Mouse (Mus musculus): Measurements from ENCODE around the gene Myo1a. TPM values are rescaled to one million over a fixed set of nuclear protein-coding genes. Genes with fewer than 3 reads are reported as not detected.

Gene Myo1a
- polyA plus RNA-seq, 1 experiment = 0.11 TPM

GRCm38 (mm10) chr10:127664891-127665290 lies 40.1 kb upstream of the Myo1a start:
- H3K4me3 ChIP-seq (replicated peaks; ENCODE audit: extremely low read depth, low read depth, low read length) = peak overlapping the region; percentile 26
- no peak for DNase-seq

DNA sequence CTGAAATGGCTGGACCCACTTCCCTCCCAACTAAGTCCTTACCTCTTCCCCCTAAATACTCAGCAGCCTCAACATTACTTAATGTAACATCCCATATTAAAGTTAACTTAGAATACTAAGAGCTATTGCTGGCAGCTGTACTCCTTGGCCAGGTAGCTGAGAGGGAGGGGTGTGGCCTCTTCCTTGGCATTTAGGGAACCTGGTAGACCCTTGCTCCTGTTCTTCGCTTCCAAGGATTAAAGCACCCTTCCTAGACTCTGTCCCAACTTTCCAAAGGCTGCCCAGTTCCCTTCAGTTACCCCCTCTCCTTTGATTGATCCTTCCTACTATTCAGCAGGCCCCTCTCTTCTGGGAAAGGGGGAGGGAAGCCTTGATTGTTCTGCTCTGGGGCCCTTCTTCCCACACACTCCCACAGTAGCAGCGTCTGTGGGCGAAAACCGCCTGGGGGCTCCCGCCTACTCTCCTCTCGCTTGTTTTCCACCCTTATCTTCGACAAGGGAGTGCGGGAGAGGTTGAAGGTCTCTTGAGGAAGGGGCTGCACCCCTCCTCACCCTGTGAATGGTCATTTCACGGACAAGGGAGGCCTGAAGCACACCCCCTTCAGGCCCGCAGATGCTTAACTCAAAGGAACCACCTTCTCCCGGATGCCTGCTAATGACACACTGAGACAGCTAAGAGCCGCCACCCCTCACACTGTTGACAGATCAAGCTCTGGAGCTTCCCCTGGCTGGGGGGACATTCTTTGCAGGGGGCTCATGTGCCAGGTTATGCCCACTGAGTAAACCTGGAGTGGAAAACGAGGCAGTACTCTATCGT lies 39.4 kb upstream of the Myo1a start:
- TF ChIP-seq CTCF (IDR thresholded peaks at IDR 0.05; ENCODE audit: insufficient read depth, low read length) (no peak), POLR2A (IDR thresholded peaks at IDR 0.05; ENCODE audit: borderline replicate concordance, extremely low read depth, low read depth, low read length) (no peak)
- 10% methylated on average over 14 of the region's 14 CpGs for WGBS
- peak overlapping the region; percentile 90 for H3K4me3 ChIP-seq (replicated peaks; ENCODE audit: extremely low read depth, low read depth, low read length)
- DNase-seq = no peak
- H3K4me1 ChIP-seq (ENCODE audit: control insufficient read depth, insufficient read depth, low read length) = peaks cover 30% of the 10 kb centered on the region

More at GRCm38 (mm10) chr10:127664891-127665290, 40.1 kb upstream of the Myo1a start:
- H3K4me1 ChIP-seq (ENCODE audit: control insufficient read depth, insufficient read depth, low read length) = peaks cover 30% of the 10 kb centered on the region
- 54% methylated on average over 13 of the region's 13 CpGs for WGBS
- TF ChIP-seq CTCF (IDR thresholded peaks at IDR 0.05; ENCODE audit: insufficient read depth, low read length) (no peak), POLR2A (IDR thresholded peaks at IDR 0.05; ENCODE audit: borderline replicate concordance, extremely low read depth, low read depth, low read length) (no peak)

DNA sequence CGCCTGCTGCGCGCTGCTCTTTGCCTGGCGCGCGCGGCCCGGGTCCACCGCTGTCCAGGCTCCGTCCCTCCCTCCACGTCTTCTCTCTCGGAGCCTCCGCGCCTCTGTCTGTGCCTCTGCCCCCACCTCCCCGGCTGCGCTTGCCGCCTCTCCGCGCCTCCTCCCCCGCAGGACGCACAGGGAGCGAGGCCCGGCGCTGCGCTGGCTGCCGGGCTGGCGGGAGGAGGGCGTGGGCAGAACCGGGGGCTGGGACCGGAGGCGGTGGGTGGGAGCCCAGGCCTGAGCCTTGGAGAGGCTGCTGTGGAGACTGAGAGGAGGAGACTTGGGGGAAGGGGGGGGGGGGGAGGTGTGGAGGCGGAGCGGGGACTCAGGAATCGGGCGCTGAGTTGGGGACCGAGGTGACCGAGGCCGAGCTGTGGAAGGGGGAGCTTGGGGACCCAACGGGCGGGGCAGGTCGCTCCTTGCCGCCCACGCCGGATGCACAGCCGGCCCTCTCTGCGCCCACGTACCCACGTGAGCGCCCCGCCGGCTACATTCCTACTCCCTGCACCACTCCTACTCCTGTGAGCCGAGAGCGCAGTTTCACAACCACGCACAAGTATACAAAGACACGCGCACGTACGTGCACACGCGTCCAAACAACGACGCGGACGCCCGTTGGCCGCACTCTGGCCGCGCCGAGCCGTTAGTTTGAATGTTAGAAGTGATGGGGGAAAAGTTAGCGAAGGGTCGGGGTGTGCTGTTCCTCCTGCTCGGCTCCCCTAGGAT lies 38.3 kb upstream of the Myo1a start, which contains the start of gene Nemp1:
Gene Nemp1 (plus strand): TSS at position 401 of the 768 bp plus-strand sequence.
- WGBS = under 1% methylated on average over 65 of the region's 73 CpGs
- DNase-seq = peak; percentile 83
- TF ChIP-seq CTCF (IDR thresholded peaks at IDR 0.05; ENCODE audit: insufficient read depth, low read length) (no peak), POLR2A (IDR thresholded peaks at IDR 0.05; ENCODE audit: borderline replicate concordance, extremely low read depth, low read depth, low read length) (peak; percentile 87)
- H3K4me3 ChIP-seq (replicated peaks; ENCODE audit: extremely low read depth, low read depth, low read length) = peak within 1 kb of the TSS; percentile 90
- peaks cover 26% of the 10 kb centered on the region for H3K4me1 ChIP-seq (ENCODE audit: control insufficient read depth, insufficient read depth, low read length)

DNA sequence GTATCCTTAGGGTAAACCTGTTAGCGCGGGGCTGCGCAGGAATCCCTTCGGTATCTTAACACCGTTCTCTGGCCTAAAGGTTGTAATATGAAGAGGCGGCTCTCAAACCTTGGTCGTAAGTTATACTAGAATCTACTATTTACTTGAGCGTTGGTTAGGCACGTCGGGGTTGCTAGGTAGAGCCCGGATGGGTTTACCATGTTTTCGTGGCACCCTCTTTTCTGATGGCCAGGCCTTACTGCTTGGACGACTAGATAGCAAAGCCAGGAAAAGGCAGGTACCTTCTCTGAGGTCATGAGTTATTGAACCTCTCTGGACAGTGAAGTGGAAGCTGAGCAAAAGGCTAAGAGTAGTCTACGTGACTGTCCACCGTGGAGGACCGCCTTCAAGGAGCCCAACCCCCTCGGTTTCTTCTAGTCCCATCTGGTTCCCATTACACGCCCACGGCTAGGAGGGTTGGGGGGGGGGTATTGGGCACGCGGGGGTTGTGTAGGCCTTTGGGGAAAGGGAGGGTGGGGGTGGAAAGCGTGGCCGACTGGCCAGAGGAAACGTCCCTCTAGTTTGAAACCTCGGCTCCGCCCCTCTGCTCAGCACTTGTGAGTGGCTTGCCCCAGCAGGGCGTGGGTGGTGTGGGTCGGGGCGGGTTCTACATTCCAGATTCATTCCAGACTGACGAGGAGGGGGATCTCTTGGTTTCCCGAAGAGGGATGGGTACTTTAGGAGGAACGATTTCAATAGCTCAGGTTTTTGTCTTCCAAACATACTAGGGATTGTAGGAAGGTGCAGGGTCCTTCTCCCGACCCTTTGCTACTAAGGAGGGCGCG lies 37.5 kb upstream of the Myo1a start:
- under 1% methylated on average over 35 of the region's 35 CpGs for WGBS
- TF ChIP-seq CTCF (IDR thresholded peaks at IDR 0.05; ENCODE audit: insufficient read depth, low read length) = no peak
- TF ChIP-seq POLR2A (IDR thresholded peaks at IDR 0.05; ENCODE audit: borderline replicate concordance, extremely low read depth, low read depth, low read length) = peak; percentile 61; the same call in 1 of the 2 replicates
- DNase-seq = peak; percentile 84
- Histone ChIP-seq H3K4me3 (replicated peaks; ENCODE audit: extremely low read depth, low read depth, low read length) (peak overlapping the region; percentile 69), H3K4me1 (ENCODE audit: control insufficient read depth, insufficient read depth, low read length) (peaks cover 22% of the 10 kb centered on the region)

GRCm38 (mm10) chr10:127668093-127669050 lies 36.6 kb upstream of the Myo1a start, which contains the start of gene Nab2:
Gene Nab2, minus strand, starts transcription at chr10:127668568.
- Histone ChIP-seq H3K4me1 (ENCODE audit: control insufficient read depth, insufficient read depth, low read length) (peaks cover 17% of the 10 kb centered on the region), H3K4me3 (replicated peaks; ENCODE audit: extremely low read depth, low read depth, low read length) (peak within 1 kb of the TSS; percentile 69)
- WGBS = 1% methylated on average over 39 of the region's 40 CpGs
- TF ChIP-seq POLR2A (IDR thresholded peaks at IDR 0.05; ENCODE audit: borderline replicate concordance, extremely low read depth, low read depth, low read length) (peak; percentile 83), CTCF (IDR thresholded peaks at IDR 0.05; ENCODE audit: insufficient read depth, low read length) (no peak)
- DNase-seq = peak; percentile 79

DNA sequence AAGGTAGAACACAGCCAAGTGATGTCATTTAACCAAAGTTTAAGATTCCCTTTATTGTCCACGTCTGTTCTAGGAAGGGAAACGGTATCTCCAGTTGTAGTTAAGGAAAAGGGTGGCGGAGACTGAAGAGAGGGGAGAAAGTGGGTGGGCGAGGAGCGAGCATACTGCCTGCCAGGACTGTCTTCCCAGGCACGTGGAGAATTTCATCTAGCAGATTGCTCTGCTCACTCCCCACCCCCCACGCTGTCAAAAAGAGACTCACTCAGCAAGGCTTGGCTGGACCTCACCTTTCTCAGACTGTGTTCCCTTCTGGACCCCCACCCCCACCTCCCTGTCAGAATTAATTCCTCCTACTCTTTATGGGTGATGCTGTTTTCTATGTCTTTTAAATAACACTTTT lies 35.8 kb upstream of the Myo1a start:
- peaks cover 17% of the 10 kb centered on the region for H3K4me1 ChIP-seq (ENCODE audit: control insufficient read depth, insufficient read depth, low read length)
- 22% methylated on average over 7 of the region's 7 CpGs for WGBS
- H3K4me3 ChIP-seq (replicated peaks; ENCODE audit: extremely low read depth, low read depth, low read length) = no peak overlapping the region
- DNase-seq = no peak
- TF ChIP-seq POLR2A (IDR thresholded peaks at IDR 0.05; ENCODE audit: borderline replicate concordance, extremely low read depth, low read depth, low read length) (no peak), CTCF (IDR thresholded peaks at IDR 0.05; ENCODE audit: insufficient read depth, low read length) (no peak)

DNA sequence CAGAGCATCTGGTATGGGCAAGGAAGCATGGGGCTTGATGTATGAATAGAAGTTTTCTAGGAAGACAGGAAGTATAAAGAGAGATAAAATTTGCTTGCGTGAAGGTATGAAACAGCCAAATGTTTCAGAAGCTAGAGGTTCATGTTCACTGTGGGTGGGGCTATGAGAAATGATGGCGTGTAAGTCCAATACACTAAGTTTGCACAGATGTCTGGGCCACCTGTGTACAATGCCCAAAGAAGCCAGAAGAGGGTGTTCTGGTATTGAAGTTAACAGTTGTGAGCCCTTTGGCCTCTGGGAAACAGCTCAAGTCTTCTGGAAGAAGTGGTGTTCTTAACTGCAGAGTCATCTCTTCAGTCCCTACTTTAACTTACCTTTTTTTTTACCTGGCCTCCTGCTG lies 34.8 kb upstream of the Myo1a start:
- peaks cover 10% of the 10 kb centered on the region for H3K4me1 ChIP-seq (ENCODE audit: control insufficient read depth, insufficient read depth, low read length)
- no peak overlapping the region for H3K4me3 ChIP-seq (replicated peaks; ENCODE audit: extremely low read depth, low read depth, low read length)
- WGBS = 69% methylated on average over 2 of the region's 2 CpGs
- TF ChIP-seq POLR2A (IDR thresholded peaks at IDR 0.05; ENCODE audit: borderline replicate concordance, extremely low read depth, low read depth, low read length) = no peak
- TF ChIP-seq CTCF (IDR thresholded peaks at IDR 0.05; ENCODE audit: insufficient read depth, low read length) = no peak
- DNase-seq = no peak

GRCm38 (mm10) chr10:127671276-127671675 lies 33.7 kb upstream of the Myo1a start:
- 37% methylated on average over 2 of the region's 2 CpGs for WGBS
- H3K4me3 ChIP-seq (replicated peaks; ENCODE audit: extremely low read depth, low read depth, low read length) = no peak overlapping the region
- TF ChIP-seq POLR2A (IDR thresholded peaks at IDR 0.05; ENCODE audit: borderline replicate concordance, extremely low read depth, low read depth, low read length) = no peak
- TF ChIP-seq CTCF (IDR thresholded peaks at IDR 0.05; ENCODE audit: insufficient read depth, low read length) = peak; percentile 65
- H3K4me1 ChIP-seq (ENCODE audit: control insufficient read depth, insufficient read depth, low read length) = peaks cover 8% of the 10 kb centered on the region
- no peak for DNase-seq

Data from lung, adult 2 months (tissue).